Mouse (Mus musculus): ENCODE measurements around the gene Rufy4.
A peak's percentile ranks its signal among the peaks of the same experiment; 100 is the strongest.

Rufy4 gene

DNA sequence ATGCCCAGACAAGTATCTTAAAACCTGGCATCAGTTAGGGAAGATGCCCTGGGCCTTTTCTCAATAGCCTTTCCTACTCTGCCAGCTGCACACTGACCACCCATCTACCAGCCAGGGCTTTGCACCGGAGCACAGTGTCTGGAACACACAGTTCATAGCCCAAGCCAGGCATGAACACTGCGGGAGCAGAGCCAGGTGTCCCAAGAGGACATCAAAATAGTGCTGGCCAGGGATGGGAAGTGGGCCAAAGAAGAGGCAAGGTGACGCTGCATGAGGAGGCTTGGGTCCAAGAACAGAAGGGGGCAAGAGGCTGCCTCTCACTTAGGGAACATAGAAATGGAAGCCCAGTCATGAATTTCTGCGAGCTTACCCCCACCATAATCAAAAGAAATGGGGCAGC, 19.7 kb upstream of the Rufy4 start:
- DNase-seq (ENCODE audit: low spot score in 2 of 2): no peak

DNA sequence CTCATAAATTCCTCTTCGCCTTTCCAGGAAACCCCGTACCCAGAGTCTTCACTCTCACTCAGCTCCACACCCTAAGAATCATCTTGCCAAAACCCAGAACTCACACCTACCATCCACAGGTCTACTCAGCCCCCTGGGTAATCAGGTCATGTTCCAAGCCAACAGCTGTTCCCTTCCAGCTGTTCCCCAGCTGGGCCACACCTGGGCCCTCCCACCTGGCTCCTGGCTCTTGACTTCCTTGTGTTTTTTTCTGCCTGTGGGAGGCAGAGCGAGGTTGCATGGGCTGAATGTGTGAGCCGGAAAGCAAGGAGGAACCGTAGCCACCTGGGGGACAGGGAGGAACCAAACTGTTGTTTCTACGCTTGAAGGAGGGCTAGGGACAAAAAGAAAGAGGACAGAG, 19.1 kb upstream of the Rufy4 start:
- DNase-seq (ENCODE audit: low spot score in 2 of 2): no peak

DNA sequence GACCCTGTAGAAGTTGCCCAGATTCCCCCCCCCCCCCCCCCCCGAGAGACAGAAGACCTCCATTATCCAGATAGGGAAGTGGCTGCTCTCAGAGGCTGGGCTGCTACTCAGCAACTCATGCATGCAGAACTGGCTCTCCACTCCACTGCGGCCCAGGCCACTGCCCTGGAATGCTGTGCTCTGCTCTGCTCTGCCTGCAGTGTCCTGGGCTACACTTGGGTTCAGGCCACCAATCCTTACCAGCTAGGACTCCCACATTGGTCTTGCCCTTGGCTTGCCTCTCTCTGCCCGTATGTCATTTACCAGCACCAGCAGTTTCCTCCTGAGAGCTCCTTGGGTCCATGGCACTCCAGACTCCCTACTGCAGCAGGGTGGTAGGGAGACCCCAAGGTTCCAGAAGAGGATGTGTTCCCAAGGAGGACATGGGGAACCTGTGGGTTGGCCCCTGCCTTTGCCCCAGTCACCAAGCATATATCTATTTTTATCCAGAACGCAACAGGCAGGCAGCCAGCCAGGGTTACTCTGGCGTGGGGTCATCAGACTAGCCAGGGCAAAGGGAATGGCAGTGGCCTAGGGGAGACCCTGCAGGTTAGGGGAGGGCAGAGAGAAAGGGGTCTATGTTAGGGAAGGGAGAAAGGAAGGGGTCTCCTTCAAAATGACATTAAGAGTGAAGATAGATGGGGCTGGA, 17.3 kb upstream of the Rufy4 start:
- DNase-seq (ENCODE audit: low spot score in 2 of 2): no peak

DNA sequence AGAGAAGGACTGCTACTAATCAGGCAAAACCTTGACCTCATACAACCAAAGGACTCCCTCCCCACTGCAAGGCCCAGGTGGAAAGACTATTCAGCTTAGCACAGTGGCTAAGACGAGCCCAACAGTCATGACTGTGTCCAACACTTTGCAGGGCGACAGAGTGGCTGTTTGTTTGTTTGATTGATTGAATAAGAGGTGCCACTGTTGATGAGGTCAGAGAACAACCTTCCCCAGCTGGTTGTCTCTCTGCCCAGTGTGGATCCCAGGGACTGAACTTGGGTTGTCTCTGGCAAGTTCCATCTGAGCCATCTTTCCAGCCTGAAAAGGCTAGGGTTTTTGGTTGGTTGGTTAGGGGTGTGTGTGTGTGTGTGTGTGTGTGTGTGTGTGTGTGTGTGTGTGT, 15.7 kb upstream of the Rufy4 start:
- no peak for DNase-seq (ENCODE audit: low spot score in 2 of 2)

DNA sequence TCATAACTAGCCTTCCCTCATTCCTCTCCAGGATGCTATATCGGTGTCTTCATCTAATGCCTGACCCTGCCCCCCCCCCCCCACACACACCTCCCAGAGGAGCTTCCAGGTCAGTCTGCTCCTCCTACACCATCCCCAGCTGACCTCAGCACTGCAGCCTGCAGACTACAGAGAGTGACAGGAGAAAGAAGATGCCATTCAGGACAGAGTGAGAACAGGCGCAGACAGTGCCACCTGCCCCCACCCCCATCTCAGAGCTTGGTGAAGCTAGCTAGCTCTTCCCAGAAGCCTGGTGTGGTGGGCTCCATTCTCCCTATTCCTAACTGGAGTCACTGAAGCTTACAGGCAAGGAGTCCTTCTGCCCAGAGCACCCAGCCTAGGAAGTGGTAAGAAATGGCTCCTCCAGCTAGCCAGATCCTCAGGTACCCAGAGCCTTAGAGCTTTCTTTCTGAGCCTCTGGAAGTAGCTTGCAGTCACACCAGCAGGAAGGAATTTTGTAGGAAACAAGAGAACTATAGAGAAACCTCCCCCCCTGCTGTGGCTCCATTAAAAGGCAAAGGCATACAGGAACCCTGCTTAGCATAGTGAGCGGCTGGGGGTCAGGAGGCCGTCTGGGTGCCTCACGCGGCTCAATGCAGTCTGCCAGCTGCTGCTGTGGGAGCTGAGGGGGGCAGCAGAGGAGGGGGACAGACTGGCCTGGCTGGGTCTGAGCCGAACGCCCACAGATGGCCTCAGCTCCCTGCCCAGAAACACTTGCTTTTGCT, 14.2 kb upstream of the Rufy4 start:
- no peak for DNase-seq (ENCODE audit: low spot score in 2 of 2)

DNA sequence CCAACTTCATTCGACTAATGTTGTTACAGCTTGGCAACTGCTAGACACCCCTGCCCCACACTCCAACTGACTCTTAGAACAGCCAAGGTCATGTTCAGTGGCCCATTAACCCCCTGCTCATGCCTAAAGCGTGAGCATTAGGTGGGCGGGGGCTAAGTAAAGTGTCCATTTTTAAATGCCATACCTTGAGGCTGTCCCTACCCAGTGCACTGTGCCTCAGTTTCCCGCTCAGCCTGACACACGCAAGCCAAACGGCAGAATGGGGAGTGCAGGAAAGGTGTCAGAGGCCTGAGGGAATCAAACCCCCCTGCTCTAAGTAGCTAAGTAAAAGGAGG, 13.7 kb upstream of the Rufy4 start:
- no peak for DNase-seq (ENCODE audit: low spot score in 2 of 2)

DNA sequence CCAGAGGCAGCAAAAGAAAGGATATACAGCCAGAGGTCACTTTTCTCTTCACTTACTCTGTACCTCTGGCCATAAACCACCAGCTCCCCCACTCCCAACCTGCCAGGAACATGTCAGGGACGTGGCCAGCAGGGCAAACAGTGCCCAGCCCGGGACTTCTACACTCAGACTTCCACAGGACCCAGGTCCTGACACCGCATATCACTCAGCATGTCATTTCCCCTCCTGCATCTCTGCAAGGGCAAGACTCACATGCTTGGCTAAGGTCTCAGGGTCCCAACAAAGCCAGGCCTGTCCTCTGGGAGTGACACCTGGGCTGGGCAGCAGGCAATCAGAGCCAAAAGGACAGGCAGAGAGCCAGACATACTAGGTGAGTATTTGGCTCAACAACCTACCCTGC, 12.3 kb upstream of the Rufy4 start:
- no peak for DNase-seq (ENCODE audit: low spot score in 2 of 2)

DNA sequence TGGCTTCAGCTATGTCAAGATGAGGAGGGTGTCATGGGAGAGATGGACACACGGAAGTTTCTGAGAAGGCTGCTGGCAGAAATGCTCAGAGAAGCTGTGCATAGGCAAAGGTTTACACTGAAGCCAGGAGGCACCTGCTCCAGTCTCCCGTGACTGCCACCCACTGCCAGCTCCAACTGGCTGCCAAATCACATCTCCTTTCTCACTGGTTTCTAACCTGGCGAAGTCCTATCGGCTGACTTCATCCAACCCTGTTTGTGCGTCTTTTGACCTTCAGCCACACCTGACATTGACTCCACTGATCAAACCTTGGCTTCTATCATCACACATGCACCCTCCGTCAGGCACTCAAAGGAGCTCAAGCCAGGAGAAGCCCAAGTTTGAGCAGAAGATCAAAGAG, 7.5 kb upstream of the Rufy4 start:
- no peak for DNase-seq (ENCODE audit: low spot score in 2 of 2)

DNA sequence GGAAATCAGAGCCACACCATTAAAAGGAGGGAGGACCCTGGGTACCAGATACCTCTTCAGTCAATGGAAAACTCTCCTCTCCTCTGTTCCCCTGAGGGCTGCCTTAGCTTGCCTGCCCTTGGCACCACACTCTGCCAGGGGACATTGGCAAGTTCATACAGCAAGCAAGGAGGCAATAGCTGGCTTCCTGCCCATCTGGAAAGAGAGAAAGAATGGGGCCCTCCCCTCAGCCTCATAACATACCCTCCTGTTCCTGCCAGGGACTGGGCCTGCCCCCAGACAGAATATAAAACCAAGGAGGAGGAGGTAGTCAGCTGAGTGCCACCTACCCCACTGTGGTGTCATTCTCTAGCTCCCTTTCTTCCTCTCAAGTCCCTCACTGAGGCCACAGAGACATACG, 6.2 kb upstream of the Rufy4 start:
- no peak for DNase-seq (ENCODE audit: low spot score in 2 of 2)

DNA sequence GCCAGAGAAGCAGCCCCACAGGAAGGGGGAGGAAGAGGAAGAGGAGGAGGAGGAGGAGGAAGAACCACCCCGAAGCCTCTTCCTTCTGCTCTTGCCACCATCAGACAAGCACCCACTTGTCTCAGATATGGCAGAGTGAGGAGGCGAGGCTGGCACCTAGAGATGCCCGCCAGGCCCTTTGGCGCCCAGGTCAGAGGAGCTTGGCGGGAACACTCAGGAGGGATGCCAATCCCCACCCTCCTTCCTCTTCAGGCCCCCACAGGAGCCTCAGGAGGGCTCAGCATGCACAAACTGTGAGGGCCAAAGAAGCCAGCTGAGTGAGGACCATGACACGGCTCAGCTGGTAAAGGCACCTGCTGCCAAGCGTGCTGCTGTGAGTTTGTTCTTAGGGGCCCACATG, 4.2 kb upstream of the Rufy4 start:
- no peak for DNase-seq (ENCODE audit: low spot score in 2 of 2)

DNA sequence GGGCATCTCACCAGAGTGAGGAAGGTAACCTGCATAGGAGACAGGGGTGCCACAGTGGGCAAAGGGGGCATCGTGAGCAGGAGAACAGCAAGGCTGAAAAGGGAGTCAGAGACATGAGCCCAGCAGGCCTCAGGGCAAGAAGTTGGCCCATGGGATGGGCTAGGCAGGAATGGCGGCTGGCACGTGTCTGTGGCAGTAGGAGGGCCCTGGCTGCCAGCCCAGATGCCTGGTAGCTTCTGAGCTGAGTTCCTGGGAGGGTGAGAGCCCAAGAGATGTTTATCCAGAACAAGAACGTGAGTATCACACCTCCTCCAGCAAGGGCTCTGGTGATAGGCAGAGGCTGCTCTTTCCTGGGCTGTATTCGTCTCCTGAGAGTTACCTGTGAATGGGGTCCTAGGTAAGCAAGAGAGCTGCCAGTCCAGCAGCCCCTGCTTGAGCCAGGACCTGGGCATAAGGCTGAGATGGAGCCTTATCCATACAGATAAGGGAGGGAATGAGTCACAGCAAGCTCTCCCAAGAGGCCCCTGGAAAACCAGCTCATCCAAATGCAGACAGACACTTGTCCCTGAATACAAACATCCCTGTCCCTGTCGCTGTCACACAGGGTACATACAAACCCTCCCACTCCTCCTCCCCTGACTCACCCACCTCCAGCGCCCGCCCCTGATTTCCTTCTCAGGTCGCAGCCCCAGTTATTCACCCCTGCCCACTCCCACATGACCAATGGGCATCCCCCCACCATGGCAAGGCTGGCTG, 3.3 kb upstream of the Rufy4 start:
- DNase-seq (ENCODE audit: low spot score in 2 of 2): peak; percentile 36 to 40

DNA sequence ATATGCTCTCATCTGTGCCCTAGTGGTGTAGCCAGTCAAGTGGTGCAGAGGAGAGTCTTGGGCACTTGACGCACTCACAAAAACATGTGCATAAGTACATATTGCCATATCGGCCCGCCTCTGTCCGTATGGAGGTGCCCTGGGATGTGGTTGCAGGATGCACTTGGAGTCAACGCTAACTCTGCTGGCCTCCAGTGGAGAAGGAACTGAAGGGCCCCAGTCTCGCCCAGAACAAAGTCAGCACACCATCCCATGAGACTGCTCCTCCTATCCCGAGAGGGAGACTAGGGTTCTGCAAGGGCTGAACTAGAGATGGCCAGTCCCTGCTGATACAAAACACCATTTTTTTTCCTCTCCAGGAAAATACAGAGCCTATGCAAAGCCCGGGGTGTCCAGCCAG, 2.1 kb upstream of the Rufy4 start:
- DNase-seq (ENCODE audit: low spot score in 2 of 2): no peak

DNA sequence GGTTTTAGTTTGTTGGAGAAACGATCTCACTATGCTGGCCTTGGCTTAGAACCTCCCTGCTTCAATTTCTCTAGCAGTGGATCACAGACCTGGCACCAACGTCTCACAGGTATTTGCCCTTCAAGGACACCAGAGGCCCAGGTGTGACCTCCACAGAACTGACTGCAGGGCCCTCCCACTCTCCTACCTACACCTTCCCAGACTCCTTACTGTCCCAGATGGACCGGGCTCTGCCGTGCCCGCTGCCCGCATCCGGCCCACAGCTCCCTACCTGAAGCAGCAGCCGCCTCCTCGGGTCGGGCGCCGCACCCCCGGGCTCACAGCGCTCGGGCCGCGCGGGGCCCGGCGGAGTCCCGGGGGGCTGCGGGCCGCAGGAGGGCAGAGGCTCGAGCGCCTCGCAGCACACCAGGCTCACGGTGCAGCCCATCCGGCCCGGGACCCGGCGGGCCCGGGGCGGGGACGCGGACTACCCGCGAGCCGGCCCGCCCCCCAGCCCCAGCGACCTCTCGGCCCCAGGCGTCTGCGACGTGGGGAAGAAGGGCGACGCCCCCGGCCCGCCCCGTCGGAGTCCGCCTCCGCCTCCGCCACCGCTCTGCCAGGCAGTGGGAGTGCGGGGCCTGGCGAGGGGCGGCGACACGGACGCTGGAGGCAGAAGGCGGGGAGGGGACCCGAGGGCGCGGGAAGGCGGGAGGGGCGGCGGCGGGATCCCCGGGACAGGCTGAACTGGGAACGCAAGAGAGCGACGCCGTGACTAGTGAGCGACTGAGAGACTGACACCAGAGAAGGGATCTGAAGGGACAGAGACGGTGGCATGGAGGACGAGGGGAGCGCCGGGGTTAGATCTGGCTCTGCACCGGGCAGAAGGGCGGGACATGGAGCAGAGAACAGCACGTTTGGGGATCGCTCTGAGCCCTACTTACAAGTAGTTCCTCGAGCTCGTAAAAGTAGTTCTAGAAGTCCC, 1.0 kb upstream of the Rufy4 start, which contains the start of gene Tns1:
Gene Tns1 (minus strand): TSS at position 429 of the 961 bp plus-strand sequence.
- DNase-seq (ENCODE audit: low spot score in 2 of 2): no peak

DNA sequence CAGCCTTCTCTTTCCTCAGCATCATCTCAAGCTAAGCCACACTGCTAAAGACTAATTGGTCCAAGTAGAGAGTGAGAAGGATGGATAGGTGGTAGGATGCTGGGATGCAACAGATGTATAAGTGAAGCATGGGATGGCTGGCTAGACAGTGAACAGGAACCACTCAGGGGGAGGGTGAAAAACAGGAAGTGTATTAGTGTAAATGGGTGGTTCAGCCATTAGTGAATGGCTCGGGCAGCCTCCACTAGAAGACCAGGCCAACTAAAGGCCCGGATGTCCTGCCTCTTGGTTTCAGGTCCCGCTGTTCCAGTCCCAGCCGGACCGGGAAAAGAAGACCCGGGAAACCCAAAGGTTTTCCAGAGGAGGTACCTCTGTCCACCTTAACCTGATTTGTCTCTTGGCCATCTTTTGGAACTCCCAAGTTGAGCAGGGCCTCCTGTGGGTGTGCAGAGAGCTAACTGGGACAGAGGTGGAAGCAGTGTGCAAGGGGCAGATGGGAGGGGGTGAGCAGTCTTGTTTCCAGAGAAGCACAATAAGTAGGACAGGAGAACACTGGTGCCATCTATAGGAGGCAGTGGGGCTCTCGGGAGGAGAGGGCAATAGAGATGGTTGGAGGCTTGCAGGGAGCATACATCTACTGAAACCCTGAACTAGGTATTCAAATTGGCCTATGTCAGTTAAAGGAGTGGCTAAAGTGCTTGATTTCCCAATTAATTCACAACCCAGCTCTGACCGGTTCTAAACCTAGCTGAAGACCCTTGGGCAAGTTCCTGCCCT, 5.7 kb downstream of the Rufy4 start:
- DNase-seq (ENCODE audit: low spot score in 2 of 2): no peak

DNA sequence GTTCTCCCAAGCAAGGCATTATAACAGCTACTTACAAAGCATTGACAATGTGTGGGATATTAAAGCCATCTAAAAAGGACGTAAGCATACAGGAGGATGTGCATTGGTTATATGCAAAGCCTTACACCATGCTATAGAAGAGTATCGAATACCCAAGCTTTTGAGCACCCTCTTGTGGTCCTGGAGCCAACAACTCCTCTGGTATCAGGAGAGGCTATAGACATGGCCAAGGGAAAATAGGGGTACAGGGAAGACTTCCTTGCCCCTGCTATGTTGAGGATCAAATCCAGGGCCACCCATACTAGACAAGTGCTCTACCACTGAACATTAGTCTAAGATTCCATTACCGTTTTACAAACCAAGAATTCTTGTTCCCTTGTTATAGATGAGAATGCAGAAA, 6.7 kb downstream of the Rufy4 start:
- no peak for DNase-seq (ENCODE audit: low spot score in 2 of 2)

DNA sequence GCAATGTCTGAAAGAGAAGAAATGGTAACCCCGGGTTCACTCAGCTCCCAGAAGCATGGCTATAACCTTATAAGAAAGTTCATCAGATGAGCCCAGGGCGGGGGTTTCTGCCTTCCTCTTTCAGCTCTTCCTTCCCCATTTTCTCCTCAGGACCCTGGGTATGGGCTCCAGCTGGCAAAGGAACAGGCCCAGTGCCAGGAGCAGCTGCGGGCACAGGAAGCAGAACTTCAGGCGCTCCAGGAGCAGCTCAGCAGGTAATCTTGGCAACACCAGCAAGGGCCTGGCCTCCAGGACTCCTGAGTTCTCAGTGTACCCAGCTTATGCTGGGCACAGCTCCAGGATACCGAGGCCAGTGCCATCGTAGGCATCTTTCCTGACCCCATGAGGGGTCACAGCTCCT, 8.6 kb downstream of the Rufy4 start:
- DNase-seq (ENCODE audit: low spot score in 2 of 2): no peak

DNA sequence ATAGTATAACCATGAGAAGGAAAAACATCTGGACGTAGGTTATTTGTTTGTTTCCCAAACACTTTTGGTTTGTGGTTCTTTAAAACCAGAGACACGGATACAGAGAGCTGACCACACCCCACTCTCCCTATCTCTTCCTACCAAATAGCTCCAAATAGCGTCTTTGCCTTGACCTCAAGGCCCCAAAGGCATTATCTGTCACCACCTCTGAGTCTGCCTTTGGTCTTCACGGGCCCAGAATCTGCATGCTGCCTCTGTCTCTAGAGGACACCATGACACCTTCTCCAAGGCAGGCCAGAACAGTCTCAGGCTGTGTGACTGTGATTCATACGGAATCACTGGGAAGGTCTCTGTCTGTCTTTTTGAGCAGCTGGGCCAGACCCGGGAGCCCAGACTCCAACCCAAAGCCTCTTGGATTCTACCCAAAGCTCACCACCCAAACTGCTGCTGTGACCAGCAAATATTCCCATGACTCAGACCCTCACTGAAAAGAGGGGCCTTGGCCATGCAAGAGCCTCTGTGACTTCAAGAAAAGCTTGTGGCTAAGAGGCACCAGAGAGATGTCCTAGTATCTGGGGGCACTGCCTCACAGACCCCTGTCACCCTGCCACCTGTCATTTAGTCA, 10.1 kb downstream of the Rufy4 start:
- DNase-seq (ENCODE audit: low spot score in 2 of 2): no peak

DNA sequence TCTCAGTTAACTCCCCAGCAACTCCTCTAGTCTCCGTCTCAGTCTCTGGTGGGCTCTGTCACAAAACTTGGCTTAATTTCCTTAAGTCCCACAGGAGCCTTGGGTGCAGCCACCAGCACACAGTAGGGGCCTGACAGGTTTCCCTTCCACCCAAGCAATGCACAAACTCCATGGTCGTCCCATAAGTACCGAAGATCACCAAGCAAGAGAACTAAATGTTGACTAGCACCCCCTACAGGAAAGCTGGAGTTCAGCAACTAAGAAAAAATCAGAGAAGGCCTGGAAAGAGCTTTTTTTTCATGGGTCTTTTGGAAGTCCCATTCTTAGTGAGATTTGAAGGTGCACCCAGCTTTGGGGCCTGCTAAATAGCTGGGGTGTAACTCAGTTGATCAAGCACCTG, 14.1 kb downstream of the Rufy4 start:
- no peak for DNase-seq (ENCODE audit: low spot score in 2 of 2)

DNA sequence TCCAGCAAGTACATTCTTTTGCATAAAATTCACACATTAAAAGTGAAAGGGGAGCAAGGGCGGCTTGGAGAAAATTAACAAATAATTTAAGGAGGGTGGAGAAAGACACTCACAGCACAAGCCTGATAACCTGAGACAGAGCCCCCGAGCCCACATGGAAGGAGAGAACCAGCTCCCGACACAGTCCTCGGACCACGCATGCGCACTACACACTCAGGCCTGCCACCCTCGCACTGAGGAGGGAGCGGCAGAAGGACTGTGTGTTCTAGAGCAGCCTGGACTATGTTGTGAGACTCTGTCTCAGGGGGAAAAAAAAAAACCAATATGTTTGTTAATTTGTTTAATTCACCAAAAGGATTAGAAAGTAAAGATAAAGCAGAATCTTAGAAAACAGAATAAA, 16.4 kb downstream of the Rufy4 start:
- no peak for DNase-seq (ENCODE audit: low spot score in 2 of 2)

DNA sequence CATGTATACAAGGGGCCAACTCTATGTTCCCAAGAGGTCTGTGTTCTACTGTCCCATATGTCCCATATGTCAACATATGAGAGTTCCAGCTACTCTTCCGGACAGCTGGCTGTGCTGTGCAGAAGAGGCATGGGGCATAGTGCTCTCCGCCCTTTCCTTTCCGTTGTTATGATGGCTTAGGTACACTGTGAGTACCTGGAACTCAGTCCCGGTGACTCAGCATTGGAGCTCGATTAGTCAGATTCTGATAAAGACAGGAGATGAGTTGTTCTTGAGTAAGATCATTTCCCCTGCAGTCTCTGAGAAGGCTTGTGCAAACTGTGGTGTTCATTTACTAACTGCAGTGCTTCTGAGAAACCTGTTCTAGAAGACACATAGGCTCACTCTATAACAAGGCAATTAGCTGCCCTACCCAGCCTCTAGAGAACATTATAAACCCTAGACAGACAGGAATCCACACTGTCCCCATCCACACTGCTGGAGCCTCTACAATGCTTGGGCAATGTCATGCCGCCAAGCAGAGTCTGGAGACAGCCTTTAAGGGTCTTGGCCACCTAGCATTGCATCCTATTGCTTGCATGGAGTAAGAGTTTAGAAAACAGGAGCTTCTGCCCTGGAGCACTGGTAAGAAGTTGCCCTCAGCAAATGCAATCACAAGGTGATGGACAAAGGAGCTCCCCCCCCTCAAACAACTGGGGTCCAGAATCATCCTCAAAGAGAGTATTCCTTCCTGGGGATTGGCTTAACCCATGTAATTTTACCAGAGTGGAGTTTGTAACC, 24.0 kb downstream of the Rufy4 start:
- no peak for DNase-seq (ENCODE audit: low spot score in 2 of 2)

All from frontal cortex, postnatal 25 days (tissue).